Mouse (Mus musculus): ENCODE measurements around the gene Hnrnpl.

The Hnrnpl gene

DNA sequence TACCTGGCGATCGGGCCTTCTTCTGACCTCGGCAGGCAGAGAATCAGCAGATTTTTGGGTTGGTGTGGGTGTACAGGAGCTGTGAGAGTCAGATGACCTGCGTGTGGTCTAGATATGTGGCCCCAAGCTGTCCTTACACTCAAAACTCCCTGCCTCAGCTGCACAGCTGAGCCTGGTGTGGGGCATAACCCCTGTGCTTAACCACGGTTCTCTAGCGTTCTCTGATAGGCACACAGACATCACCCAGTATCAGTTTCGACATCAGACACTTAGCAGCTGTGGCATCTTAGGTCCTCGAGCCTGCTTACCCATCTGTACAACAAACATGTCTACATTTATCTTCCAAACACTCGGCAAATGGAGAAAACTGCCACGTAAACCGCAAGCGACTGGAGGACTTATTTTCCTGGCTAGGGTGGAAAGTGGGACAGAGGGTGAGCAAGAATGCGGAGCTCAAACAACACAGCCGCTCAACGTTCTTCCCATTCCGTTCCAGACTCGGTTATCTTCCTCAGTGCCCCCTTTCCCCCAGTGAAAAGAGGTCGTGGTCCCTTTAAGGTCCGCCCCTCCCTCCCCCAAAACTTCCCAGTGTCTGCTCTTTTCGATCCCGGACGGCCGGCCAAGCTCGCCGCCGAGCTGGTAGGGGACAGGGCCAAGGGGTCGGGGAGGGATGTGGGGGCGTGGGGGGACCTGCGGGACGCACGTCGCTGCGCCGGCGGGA lies at the start of gene Hnrnpl:
Gene Hnrnpl, plus strand, starts transcription at position 321 of the 721 bp plus-strand sequence.
- DNase-seq (ENCODE audit: extremely low spot score) = no peak

GRCm38 (mm10) chr7:28758623-28759022 lies 49.7 kb upstream of the Hnrnpl start:
- no peak for DNase-seq (ENCODE audit: extremely low spot score)

DNA sequence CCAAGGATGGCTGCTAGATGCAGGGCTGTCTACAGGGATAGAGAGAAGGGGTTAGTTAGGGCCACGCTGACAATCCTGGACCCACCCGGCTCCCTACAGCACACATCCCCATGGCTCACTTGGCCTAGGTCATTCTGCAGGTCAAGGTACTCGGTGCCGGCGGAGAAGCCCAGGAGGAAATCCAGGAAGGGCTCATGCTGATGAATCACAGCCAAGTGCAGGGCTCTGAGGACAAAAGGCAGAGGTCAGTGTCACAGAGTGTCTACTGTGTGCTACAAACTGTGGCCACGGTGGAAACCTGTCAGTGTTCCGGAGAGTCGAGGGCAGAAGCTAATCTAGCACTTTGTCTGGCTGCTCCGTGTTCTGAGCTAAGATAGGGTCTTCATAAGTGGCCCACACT lies 46.4 kb upstream of the Hnrnpl start:
- DNase-seq (ENCODE audit: extremely low spot score) = no peak

GRCm38 (mm10) chr7:28765211-28765610 lies 43.1 kb upstream of the Hnrnpl start:
- DNase-seq (ENCODE audit: extremely low spot score) = no peak

GRCm38 (mm10) chr7:28766173-28766879 lies 42.0 kb upstream of the Hnrnpl start, which contains the start of gene Sirt2:
Gene Sirt2 (plus strand): TSS chr7:28766735.
- peak; percentile 99 for DNase-seq (ENCODE audit: extremely low spot score)

GRCm38 (mm10) chr7:28766910-28767309 lies 41.4 kb upstream of the Hnrnpl start:
- DNase-seq (ENCODE audit: extremely low spot score) = no peak

DNA sequence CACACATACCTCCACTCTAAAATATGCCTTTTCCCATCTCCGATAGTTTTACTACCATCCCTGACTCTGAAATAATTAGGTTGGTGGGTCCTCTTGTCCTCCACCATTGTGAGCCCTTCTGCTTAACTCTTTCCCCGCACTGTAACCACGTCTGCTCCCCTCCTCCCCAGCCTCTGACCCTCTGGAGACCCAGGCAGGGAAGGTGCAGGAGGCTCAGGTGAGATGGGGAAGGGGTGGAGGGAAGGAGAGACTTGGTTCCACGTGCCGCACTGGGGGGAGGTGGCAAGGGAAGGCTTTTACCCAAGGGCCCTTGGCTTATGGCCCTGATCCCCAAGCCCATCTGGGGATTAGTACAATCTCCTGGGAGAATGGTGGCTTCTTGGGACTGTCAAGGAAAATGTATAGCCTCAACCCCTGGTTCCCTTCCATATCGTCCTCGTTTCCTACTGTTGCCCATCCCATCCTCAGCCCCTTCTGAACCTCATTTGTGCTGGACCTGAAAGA lies 40.8 kb upstream of the Hnrnpl start, which contains the start of gene Nfkbib:
Gene Nfkbib, minus strand, starts transcription at position 51 of the 504 bp plus-strand sequence.
- DNase-seq (ENCODE audit: extremely low spot score) = no peak

GRCm38 (mm10) chr7:28769414-28769958 lies 38.9 kb upstream of the Hnrnpl start:
- no peak for DNase-seq (ENCODE audit: extremely low spot score)

- DNase-seq (ENCODE audit: extremely low spot score) = no peak
These were observed 38.0 kb upstream of the Hnrnpl start for GRCm38 (mm10) chr7:28770309-28770708.

GRCm38 (mm10) chr7:28771867-28772266 lies 36.5 kb upstream of the Hnrnpl start:
- no peak for DNase-seq (ENCODE audit: extremely low spot score)

DNA sequence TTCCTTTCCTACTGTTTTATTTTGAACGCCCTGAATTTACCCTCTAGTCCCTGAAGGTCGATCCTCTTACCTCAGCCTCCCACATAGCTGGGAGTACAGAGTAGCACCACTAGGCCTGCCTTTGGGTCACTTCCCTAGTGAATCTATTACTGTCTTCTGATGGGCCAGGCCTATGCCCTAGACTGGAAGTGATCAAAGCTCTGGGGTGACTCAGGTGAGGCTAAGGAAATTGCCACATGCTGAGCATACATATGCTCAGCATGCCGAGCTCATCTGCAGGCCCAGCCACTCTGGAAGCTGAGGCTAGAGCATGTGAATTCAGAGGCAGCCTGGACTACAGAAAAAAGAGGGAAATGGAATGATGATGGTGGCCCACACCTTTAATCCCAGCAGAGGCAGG lies 35.2 kb upstream of the Hnrnpl start:
- DNase-seq (ENCODE audit: extremely low spot score) = no peak

- DNase-seq (ENCODE audit: extremely low spot score) = no peak
These were observed 34.2 kb upstream of the Hnrnpl start for GRCm38 (mm10) chr7:28774164-28774563.

GRCm38 (mm10) chr7:28775129-28775528 lies 33.2 kb upstream of the Hnrnpl start:
- DNase-seq (ENCODE audit: extremely low spot score) = no peak

GRCm38 (mm10) chr7:28778825-28779224 lies 29.5 kb upstream of the Hnrnpl start:
- DNase-seq (ENCODE audit: extremely low spot score) = no peak

DNA sequence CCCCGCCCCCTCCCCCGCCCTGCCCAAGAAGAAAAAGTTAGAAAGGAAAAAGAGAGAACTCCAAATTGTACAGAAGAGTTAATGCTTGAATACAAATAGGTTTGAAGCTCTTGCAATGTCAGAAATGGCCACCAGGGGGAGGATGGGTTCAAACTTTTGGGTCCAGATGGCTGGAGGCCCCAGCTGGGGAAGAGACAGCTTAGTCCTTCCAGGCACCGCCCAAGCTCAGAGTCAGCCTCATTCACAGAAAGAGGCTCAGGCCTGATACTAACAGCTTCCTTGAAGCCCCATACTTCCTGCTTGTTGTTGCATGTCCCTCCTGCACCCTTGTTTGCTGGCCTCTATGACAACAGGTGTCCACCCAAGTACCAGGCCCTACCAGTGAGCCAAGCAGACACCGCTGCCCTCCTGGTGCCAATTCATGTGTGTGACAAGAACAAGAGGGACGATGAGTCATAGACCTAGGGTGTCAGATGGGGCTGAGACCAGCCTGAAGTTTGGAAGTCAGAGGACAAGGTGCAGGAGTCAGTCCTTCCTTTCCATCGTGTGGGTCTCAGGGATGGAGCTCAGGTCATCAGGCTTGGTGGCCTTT lies 28.2 kb upstream of the Hnrnpl start:
- peak; percentile 81 for DNase-seq (ENCODE audit: extremely low spot score)

DNA sequence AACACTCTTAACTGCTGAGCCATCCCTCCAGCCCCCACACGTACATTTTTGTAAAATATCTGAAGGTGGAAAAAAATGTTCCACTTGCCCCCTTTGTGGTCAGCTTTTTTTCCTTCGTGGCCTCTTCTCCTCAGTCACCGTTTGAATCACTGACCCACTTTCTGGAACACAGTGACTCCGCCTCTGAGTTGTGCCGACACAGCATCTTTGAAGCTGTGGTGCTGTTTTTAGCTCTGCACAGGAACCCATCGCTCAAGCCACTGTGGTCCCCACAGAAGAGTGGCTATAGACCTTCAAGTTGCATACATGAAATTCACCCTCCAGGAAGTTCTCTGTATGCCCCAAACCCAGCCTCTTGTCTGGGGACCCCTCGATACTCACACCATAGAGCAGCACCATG lies 27.5 kb upstream of the Hnrnpl start:
- DNase-seq (ENCODE audit: extremely low spot score) = no peak

GRCm38 (mm10) chr7:28781261-28781663 lies 27.1 kb upstream of the Hnrnpl start:
- no peak for DNase-seq (ENCODE audit: extremely low spot score)

DNA sequence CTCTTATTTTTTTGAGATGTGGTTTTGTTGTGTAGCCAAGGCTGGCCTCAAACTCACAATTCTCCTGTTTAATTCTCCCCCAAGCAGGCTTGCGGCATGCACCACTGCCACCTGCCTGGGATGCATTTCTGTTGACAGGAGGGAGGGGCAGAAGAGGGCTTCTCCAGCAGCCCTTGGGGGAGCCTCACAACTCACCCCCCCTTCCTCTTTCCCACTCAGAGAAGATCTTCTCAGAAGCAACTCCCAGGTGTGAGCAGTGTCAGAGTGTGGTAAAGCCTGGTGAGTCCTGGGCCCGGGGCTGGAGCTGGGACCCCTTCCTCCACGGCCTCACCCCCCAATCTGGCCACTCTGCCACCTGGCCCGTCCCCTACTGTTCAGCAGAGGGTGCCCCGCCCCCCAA lies 23.2 kb upstream of the Hnrnpl start:
- no peak for DNase-seq (ENCODE audit: extremely low spot score)

- DNase-seq (ENCODE audit: extremely low spot score) = no peak
These were observed 20.5 kb upstream of the Hnrnpl start for GRCm38 (mm10) chr7:28787884-28788283.

DNA sequence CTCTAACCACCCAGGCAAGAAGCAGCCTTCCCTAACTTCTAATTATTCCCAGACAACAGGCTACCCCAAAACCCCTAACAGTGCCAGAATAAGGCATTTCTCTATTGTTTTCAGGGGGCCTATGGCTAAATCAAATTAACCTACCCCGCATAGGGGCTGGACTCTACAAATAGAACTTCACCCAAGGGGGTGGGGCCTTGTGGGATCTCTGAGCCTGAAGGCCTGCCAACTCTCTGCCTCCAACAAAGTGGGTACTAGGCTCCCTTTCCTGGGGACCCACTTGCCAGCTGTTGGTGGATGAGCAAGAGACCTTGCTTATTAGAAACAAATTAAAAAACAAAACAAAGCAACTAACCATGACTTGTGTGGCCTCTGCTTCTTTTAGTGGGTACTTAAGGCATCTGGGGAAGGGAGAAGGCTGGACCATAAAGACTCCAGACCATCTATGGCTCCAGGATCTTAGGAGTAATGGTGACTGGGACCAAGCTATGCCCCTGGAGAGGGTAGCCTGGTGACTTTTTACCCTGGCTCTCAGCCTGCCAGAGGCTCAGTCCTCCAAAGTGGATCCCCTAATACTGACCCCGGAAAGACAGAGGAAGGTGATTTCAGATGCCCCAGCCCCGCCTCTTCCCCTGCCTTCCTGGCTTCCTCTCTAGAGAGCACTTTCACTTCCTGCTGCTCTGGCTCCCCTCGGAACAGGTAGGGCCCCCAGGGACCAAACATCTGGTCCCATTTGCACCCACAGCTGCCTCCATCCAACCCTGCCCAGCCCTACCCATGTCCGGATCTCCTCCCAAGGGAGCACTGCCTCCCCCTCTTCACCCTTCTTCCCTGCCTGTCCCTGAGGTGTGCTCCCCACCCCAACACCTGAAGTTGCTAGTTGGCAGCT lies 19.8 kb upstream of the Hnrnpl start, which contains the start of gene Rinl:
Gene Rinl, plus strand, starts transcription at position 663 of the 889 bp plus-strand sequence.
- DNase-seq (ENCODE audit: extremely low spot score) = no peak

DNA sequence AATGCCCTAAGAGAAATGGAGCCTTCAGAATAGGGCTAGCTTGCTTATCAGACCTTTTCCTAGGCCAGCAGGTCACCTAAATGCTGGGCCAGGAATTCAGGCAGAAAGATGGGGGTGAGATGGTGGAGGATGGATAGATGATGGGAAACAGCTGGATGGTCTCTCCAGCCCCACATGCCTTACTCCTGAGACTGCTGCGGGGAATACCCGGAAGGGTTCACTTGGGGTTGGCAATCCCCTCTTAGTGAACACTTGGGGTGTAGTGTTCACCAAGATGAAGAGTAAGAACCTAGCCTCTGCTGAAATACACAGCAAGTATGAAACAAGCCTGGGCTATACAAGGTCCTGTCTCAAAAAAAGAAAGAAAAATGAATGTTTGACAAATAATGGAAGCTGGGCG lies 19.1 kb upstream of the Hnrnpl start:
- DNase-seq (ENCODE audit: extremely low spot score) = no peak
